Mouse (Mus musculus) layer of hippocampus, adult 9-10 months (tissue): ENCODE data around the gene Smtn.

ENCODE experiments used
- DNase-seq: peaks from one replicate; pipeline ENCODE4 v3.0.0; 2022; ENCODE audit warnings: low spot score

The Smtn gene

DNA sequence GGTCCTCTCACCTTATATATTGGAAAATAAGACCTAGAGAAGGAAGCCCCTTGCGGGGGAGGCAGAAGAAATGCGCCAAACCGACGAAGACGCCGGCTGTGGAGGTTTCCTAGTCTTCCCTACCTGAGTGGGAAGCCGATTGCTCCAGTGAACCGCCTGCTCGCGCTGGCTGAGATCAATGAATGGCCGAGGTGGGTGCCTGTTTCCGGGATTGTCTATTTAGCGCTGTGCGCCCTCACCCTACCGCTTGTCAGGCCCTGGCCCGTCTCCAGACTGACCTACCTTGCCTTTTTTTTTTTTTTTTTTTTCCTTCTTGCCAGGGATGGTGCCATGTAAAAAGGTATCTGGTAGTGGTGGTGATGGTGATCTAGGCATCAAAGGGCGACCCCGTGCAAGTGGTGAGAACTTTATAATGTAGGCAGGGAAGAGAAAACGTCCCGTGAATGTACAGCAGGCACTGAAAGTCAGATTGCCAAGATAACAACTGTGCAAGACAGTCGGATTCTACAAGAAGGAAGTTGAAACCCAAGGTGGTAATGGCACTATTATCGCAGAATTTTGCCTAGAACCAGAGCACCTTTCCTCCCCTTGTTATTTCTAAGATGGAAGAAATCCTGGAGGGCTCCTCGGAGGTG, at the start of gene Smtn:
Gene Smtn (minus strand): TSS at position 162 of the 635 bp plus-strand sequence.
- no peak for DNase-seq

- DNase-seq = no peak
These were observed 47.7 kb upstream of the Smtn start for GRCm38 (mm10) chr11:3588036-3588672.

DNA sequence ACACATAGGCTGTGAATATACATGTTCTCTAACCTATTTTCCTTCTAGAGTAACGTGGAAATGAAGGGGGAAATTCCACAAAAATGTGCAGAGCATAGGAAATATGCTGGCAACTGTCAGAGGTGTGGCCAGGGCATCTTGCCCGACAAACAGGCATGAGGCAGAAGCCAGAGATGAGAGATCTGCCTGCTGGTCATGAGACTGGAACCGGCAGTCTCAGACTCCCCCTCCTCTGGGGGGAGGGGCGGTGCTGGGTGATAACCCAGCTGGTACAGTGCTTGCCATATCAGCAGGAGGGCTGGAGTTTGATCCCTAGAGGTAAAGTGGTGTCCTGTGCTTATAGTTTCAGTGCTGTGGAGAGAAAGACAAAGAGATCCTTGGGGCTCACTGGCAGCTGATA, 46.9 kb upstream of the Smtn start:
- DNase-seq = no peak

DNA sequence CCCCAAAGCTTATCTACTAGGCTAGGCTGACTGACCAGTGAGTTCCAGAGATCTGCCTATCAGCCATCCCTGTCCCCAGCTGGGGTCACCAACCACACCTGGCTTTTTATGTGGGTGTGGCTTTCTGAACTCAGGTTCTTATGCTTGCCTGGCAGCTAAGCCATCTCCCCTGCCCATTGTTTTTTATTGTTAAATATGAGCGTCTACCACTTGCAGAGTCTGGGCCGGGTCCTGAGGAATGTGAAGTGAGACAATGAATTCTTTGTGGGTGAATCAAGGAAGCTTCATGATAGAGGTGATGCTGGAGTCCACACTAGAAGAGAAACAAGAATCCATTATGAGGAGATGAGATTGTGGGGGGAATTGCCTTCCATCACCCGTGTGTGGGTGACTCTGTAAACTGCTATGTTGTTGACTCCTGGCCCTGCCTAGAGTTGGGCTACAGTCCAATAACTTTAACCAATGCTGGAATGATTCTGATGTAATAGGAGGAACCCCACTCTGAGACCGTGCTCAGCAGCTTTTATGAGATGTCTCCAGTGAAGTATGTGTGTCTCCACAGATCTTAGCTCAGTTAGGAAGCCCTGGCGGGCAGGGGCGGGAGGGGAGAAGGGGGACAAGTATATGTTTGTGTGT, 45.7 kb upstream of the Smtn start:
- DNase-seq = no peak

GRCm38 (mm10) chr11:3583127-3583526, 42.7 kb upstream of the Smtn start:
- DNase-seq = no peak

DNA sequence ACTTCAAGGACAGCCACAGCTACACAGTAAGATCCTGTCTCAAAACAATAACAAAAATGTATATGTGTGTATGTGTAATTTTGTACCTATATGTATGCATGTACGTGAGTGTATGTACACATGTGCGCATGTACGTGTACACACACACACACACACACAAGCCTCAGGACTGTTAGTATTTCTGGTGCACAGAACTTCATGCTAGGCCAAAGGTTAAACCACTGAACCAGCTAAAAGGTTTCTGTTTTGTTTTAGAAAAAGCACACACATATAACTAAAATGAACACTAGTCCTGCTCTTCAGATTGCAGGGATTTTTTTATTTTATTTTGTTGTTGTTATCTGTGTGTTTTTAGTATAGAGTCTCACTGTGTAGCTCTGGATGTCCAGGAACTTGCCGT, 41.5 kb upstream of the Smtn start:
- DNase-seq = no peak

- no peak for DNase-seq
These were observed 40.1 kb upstream of the Smtn start for GRCm38 (mm10) chr11:3580306-3581084.

DNA sequence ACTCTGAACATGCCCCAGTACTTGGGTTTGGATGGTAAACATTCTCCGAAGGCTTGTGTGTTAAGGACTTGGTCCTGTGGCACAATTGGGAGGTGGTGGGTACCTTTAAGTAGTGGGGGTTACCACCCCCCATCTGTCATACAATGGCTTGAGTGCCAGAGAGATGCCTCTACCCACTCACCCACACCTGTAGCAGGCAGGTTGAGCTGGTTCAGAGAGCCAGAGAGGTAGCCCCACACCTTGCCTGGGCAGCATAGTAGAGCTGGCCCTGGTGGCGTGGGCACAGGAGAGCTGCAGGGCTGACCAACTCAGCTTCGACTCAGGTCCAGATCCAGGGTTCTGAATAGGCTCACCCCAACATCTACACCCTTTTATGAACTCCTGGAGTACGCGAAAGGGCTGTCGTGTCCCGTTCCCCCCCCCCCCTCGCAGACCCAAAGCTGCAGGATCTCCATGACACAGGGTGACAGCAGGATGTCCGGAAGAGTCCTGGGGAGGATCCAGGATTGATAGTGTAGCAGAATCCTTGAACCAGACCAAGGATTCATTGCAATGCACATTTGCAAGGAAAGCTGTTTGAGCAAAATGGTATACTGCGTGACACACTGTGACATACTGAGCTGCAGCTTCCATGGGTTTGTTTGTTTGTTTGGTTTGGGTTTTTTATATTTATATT, 37.8 kb upstream of the Smtn start:
- DNase-seq = no peak

DNA sequence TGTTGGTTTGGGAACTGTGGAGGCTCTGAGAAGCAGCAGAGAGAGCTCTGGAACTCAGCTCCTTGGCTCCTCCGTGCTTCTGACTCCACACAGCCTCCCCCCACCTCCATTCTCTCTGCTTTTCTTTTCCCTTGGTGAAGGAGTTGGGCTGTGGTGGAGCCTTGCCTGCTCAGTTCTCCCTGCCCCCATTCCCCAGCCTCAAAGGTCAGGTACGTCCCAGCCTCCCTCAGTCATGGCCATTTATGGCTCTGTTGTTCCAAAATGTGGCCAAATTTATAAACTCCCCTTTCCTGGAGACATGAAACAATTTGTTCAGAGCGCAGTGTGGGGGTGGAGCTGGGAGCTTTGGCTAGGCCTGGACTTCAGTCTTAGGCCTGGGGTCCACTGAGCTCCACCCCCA, 34.8 kb upstream of the Smtn start:
- no peak for DNase-seq

- no peak for DNase-seq
These were observed 32.7 kb upstream of the Smtn start for GRCm38 (mm10) chr11:3573092-3573491.

GRCm38 (mm10) chr11:3572181-3572580, 31.8 kb upstream of the Smtn start:
- no peak for DNase-seq

GRCm38 (mm10) chr11:3570321-3570720, 29.9 kb upstream of the Smtn start:
- DNase-seq = no peak

DNA sequence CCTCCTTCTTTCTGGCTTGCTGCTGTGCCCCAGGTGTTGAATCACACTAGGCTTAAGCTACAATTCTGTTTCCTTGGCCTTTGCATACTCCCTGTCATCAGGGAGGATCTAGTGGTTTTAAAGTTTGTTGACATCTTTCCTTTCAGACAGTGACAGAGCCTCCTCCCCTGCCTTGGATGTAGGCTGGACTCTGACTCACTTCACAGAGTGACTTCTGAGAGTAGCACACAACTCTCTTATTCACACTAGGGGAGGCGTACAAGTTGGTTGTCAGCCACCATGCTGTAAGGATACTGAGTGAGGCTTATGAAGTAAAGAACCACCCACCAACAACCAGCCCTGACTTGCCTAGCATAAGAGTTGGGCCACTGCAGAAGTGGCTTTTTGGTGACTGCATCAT, 27.5 kb upstream of the Smtn start:
- no peak for DNase-seq

GRCm38 (mm10) chr11:3566018-3566417, 25.6 kb upstream of the Smtn start:
- no peak for DNase-seq

DNA sequence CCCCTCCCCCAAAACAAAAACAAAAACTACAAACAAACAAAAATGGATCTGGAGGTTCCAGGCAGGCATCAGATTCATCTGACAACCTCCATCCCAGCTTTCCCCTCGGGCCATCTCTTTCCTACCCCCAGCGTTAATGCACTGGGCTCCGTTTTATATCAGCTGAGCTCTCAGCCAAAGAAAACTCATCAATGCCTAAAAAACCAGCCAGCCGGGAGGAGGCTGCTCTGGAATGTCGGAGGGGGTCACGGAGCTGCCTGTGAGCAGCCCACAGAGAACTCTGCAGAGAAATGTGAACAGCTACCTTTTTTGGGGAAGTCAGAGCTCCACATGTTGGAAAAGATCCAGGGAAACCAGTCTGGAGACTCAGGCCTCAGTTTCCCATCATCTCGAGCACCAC, 24.0 kb upstream of the Smtn start:
- DNase-seq = no peak

GRCm38 (mm10) chr11:3563853-3564252, 23.4 kb upstream of the Smtn start:
- no peak for DNase-seq

DNA sequence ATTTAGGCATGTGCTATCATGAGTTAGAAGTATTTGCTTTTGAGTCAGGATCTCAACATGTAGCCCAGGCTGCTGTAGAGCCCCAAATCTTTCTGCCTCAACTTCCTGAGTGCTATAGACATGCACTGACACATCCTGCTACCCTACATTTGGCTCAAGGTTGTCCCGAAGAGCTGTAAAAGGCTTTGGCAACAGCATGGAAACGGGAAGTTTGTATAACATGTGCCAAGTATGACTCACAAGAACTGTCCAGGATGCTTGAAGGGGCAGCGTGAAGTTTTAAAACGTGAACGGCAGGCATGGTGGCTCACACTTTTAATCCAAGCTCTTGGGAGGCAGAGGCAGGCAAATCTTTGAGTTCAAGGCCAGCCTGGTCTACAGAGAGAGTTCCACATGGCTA, 19.8 kb upstream of the Smtn start:
- no peak for DNase-seq

- no peak for DNase-seq
These were observed 17.4 kb upstream of the Smtn start for GRCm38 (mm10) chr11:3557852-3558251.

- no peak for DNase-seq
These were observed 14.6 kb upstream of the Smtn start for GRCm38 (mm10) chr11:3554976-3555375.

DNA sequence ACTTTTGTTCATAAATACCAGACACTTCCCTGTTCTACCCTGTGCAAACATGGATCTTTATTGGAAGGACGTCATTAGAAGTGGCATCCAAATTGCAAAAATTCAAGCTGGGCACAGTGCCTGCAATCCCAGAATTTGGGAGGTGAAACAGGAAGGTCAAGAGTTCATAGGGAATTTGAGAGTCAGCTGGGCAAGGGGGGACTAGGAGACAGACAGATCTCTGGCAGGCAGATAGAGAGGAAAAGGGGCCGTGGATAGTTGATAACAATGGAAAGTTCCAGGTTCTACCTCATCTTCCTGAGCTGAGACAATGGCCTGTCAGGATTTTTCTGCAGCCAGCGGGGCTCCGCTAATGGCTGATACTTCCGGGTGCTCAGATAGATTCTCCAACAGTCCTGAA, 9.4 kb upstream of the Smtn start:
- no peak for DNase-seq

DNA sequence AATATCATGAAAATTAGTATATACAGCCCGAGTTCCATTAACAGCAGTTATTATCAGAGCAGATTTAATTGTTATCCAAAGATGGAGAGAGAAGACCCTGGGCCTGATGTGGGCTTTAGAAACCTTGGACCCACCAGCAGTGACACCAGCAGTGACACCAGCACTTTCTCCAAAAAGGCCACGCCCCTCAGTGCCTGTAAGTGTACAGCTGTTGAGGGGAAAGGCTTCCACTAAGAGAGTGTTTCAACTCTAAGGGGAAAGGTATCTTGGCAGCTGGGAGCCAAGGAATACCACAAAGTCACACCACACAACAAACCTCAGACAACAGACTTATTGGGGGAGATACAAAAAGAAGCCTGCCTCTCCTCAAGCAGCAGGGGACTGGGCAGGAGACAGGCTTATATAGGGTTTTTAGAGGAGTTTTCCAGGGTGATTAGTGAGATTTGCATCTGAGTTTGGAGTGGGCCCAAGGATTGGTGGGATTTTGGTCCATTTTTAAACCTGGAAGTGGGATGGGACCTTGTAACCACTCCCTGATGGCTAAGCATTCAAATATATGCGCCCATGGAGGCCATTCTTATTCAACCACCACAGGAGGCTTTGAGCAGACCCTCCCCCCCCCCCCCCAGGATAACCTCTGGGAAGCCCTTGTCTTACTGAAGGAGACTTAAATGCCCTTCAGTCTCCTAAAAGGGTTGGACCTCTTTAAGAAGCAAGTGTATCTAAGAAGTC, 8.3 kb upstream of the Smtn start:
- no peak for DNase-seq

DNA sequence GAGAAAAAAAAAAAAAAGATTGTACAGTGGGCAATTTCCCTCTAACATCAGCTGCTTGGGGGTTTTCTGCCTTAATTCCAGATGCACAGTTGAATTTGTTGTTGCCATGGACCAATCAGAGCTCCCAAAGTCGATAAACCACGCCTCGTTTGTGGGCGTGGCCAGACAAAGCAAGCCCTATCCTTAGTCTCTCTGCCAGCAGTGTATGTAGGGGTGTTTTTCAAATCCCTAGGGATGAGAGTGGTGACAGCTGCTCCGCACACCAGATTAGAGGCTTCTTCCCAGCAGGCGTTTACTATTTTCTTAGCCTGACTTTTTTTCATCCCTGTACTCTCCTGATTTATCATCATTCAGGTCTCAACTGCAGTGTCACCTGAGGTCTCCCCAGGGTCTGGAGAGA, 7.6 kb upstream of the Smtn start:
- no peak for DNase-seq
